Mouse (Mus musculus) lung, postnatal 14 days (tissue): ENCODE results near the gene Epha6.

Experiments used
- DNase-seq: peaks from one replicate; pipeline ENCODE4 v3.0.0; 2021

Epha6 gene

DNA sequence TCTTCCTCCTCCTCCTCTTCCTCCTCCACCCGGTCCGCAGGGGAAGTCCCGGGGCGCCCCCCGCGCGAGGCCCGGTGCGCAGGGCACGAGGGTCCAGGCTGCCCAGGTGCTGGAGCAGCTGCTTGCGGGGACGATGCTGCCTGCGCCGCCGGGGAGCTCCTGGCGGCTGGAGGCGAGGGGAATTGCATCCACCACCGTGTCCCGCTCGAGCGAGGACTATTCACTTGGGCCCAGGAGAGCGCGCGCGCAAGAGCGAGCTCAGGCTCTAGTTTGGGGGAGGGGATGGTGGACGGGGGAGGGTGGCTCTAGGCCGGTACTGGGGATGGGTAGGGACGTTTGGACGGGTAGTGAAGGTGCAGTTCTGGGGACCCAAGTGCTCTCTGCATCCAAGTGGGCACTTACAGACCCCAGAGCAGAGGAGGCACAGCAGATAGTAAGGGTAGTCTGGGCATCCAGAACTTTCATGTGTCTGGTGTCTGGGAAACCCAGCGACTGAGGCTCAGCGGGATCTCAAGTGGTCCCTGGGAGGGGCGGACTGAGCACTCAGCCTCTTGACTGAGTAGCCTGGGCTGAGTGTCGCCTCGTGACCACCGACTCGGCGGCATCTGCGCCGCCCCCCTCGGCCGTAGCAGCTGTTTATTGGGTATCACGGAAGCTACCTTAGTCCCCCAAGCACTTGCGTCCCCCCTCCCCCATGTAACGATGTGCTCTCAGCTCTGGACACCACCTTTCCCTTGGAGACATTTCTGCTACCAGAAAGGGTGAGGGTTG, at the start of gene Epha6:
TSS of gene Epha6 (minus strand) at position 471 of the 771 bp plus-strand sequence.
- no peak for DNase-seq

DNA sequence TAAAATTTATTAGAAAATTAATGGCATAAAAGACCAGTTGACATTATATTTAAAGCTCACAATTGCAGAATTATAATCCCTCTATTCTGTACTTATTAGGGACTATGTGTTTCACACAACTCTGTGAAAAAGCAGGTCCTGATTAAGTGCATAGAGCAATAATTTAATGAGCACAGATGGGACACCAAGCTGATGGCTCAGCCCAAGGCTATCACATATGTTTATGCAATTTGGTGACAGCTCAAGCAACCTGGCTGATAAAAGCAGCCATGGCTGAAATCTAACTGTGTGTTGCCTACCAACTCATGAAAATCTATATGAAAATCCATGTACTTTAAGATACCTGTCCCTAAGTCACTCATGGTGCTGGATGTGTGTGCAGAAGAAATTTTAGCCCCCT, 46.4 kb upstream of the Epha6 start:
- no peak for DNase-seq

DNA sequence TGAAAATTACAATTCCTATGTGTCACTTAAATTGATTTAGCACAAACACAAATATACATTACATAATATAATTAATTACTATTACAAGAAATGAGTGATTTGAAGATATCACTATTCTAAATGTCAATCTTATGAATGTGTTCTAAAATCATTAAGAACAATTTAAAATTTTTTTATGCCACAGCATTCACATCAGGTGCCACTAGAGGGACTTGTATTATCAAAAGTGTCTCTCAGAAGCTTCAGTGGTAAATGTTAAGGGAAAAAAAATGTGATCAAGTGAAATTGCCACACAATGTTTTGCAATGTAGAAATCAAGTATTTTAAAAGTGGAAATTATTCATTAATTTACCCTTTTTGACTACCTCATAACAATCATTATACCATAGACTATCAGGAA, 22.8 kb upstream of the Epha6 start:
- no peak for DNase-seq

DNA sequence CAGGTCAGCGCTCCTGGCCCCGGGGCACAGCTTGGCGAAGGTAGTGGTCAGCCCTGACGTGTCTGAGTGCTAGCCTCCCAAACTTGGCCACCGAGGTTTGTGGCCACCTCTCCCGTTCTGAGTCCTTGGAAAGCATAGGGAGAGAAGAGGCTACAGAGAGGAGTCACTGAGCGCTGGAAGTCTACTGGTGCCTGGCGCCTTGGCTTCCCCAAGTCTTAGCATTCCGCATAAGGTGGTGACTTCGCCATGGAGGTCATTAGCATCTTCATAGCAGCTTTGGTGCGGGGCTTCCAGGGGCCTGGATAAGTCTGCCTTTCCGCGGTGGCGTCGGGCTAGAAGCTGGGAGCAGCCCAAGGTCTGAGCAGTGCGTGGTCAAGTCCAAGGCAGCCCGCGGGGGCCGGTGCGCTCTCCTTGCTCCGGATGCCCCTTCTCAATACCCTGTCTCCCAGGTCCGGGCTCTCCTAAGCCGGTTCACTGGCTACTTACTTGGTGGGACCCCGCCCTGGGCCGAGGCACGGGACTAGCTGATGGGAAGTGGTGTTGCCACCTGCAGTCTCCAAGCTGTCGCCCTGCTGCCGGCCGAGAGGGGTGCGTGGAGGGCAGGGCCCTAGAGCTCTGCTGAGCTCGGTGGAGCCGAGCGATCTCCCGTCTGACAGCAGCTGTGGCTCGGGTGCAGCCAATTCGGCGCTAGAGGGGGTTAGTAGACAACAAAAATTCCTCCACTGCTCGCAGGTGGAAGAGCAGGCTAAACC, 677 bp upstream of the Epha6 start:
- no peak for DNase-seq

DNA sequence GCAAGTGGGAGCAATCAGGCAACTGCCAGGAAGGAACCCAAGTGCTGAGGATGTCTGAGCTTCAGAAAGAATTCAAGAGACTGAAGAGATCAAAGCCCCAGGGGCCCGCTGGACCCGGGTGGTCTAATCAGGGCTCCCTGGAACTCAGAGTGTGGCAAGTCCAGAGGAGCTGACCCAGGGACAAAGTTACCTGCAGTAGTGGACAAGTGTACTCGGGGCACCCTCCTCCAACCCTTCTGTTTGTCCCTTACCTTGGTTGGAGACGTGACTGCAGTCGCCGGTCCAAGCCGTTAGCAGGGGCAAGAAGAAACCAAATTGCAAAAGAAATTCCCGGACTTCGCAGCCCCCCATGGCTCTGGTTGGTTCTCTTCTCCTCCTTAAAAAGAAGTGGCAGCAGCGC, 718 bp downstream of the Epha6 start:
- DNase-seq, result no peak

DNA sequence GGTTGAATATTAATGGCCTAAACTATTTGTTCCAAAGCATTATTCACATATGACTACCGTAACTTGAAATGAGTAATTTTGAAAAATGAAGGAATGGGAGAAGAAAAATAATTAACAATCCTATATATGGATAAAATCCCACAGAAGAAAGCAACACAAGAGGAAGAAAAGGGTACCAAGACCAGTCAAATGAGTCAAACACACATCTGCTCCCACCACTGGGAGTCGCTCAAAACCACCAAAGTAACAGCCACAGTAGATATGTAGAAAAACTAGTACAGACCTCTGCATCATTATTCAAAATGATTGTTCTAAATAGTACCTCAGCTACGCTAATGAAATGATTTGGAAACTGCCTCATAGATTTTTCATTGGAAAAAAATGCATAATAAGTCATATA, 20.0 kb downstream of the Epha6 start:
- no peak for DNase-seq

DNA sequence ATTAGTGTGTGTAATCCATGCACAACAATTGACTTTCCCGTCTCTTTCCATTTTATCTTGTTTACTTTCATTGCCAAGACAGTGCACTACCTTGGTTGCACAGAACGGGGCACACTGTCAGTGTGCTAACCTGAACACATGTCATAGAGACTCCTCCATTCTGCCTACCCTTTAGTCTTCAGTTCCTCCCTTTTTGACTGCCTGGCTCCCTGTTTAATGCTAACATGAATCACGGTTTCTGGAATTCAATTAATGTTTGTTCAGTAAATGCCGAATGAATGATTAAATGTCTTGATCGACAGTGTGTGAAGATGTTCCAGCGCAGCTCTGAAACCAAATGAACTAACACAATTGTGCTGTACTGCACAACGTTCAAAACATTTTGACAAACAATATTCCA, 20.6 kb downstream of the Epha6 start:
- no peak for DNase-seq

DNA sequence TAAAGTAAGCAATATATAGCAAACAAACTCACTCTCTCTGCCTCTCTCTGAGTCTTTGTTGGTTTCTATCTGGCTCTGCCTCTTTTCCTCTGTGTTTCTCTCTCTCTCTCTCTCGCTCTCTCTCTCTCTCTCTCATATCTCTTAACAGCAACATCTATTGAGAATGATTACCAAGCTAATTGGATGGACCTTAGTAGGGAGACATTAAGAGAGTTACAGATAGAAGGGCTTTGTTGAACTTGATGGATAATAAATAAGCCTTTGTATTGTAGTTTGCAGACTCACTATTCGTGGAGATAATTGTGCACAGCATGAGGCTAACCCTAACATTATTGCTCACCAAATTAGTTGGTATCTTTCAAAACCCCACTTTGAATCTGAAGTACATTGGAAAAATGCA, 34.8 kb downstream of the Epha6 start:
- DNase-seq, result no peak

DNA sequence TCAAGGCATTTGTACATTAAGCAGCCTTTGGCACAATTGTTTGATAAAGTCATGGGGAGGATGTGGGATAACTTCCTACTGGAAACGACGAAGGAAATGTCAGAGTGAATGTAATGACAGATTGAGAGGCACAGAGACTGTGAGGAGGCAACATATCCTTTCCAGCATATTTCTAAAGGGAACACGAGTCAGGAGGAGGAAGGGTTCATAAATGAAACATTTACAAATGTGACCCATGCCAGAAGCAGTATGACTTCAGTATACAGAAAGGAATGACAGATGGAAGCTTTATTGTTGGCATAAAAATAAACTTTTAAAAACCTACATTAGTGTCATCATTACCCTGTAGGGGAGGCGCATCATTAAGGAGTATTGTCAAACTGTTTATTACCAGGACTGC, 60.9 kb downstream of the Epha6 start:
- DNase-seq, result no peak

DNA sequence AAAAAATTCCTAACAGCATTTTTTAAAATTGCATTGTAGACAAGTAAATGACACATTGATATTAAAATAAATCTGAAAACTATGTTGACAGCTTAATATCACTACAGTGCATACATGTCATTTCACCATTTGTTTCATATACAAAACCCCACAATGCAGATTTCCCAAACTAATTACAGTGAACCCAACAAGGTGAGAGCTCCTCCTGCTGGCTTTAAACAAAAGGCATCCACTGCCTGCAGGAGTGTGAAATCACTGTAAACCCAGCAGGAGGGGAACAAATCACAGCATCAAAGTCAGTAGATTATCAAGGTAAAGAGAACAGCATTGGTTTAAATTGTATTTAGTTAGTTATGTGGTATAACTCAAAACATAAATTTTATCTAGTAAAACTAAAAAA, 67.1 kb downstream of the Epha6 start:
- DNase-seq, result no peak

DNA sequence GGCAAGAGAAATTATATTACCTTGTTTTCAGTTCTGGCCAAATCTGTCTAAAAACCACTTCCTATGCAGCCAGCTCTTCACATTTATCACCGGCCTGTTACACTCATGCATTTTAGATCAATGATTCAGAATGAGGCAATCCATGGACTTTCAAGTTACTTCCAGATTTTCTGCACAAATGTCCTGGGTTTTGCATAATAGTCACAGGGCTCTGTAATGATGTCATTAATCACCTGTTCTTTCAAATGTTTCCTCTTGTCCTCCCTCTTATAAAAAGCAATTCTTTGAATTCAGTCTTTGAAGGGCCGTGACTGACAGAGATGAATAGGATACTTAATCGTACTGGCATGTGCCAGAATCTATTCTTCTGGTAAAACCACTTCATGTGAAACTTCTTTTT, 95.6 kb downstream of the Epha6 start:
- DNase-seq, result no peak

DNA sequence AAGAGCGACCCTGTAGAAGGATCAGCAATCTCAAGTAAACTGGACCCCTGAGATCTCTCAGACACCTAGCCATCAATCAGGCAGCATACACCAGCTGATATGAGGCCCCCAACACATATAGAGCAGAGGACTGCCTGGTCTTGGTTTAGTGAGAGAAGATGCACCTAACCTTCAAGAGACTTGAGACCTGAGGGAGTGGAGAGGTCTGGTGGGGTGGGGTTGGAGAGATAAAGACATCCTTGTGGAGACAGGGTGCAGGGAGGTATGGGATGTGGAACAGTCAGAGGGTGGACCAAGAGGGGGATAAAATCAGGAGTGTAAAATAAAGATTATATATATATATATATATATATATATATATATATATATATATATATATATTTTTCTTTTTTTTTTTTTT, 105.8 kb downstream of the Epha6 start:
- no peak for DNase-seq

DNA sequence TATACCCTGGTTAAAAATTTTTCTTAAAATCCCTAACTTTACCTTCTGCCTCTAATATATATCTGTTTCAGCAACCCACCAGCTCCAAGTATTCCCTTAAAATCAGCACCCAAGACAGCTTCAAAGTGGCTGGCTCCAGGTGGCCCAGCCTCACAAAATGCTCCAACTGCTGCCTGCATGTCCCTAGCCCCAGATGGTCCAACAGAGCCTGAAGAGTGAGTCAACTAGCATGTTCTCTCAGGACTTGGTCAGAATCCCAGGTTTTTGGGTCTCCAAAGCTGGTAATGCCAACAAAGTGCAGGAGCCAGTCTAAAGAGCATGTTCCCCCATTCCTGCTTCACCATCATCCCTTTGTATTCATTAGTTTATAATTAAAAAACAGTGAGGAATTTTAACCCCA, 129.6 kb downstream of the Epha6 start:
- DNase-seq, result no peak

DNA sequence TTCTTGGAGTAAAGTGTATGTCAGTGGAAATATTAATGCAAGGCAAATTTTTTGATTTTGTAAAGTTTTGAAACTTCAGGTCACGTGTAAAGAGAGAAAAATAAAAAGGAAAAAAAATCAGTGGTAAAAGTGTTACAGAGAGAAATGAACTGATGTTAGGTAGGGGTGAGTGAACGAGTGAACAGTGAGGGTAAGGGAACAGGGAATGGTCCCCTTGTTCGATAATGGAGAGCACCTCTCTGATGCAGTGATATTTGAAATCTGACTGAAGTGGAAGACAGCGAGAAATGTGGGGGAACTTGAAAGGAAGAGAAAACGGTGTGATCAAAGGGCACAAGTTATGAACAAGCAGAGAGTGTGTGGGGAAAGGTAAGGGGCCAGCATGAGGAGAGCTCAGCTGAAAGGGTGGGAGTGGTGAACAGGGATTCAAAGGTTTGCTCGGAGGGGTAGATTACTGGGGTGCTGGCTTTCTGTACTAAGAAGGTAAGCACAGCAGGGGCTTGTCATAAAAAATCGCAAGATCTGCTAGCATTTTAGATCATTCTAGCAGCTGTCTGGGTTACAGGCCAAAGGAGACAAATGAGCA, 137.0 kb downstream of the Epha6 start:
- no peak for DNase-seq

DNA sequence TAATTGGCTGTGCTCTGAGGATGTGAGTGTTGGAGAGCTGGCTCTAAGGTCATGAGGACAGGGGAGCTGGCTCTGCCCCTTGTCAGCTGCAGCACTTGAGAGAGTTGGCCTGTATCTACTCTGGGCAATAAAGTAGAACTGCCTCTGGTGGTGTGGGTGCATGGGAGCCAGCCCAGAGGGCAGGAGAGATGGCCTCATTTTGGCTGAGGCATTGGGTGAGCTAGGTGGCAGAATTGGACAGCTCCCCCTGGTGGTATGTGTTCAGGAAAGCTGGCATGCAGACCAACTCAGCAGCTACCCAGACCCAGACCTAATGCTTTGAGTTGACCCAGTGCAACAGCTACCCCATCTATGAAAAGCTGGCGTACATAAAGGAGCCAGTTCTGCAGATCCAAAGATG, 170.0 kb downstream of the Epha6 start:
- DNase-seq, result no peak

DNA sequence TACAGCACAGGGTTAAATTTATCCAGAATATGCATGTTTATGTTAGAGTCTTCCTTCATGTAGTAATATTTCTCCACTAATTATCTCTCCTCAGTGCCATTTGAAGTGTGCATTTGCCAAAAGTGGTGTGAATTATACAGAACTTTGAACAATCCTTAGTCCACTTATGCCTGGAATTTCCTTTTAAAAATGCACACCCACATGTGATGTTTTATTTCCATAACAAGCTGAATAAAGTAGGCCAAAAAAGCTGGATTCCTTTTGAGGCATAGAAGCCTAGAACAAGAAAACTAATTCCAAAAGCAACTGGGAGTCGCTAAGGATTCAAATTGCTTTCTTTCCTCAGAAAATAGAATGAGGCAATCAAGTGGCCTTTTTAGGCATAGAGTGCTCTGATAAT, 171.1 kb downstream of the Epha6 start:
- DNase-seq, result no peak

DNA sequence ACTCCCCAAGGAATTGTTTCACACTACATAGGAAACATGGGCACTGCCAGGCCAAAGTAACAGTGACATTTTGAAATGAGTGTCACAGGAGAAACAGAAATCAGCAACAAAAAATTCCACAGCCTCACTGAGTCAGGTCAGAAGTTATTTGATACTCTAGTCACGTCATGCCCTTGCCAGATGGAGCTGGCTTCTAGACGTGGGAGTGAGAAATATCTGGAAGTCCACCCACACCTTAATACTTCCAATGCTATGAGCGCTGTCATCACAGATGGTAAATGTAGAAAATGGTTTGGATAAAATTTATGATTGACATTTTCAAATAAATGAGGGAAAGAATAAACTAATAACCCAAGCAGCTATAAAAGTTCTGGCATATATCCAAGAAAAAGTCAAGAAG, 210.0 kb downstream of the Epha6 start:
- no peak for DNase-seq

DNA sequence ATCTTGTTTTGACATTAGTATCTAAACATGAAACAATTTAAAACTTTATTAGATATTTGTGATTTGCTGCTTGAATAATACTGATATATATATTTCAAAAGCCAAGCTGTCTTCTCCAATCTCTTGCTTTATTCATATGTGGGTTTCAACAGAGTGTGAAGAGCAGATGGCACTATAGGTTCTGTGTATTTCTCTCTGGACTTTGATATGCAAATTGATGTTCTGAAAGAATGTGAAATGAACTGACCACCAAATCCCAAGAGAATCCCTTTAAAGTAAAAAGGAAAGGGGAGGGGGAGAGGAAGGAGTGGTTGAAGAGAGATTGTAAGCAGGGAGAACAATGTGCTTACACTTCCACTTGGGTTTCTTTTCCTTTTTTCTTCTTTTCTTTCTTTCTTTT, 212.4 kb downstream of the Epha6 start:
- DNase-seq, result no peak

DNA sequence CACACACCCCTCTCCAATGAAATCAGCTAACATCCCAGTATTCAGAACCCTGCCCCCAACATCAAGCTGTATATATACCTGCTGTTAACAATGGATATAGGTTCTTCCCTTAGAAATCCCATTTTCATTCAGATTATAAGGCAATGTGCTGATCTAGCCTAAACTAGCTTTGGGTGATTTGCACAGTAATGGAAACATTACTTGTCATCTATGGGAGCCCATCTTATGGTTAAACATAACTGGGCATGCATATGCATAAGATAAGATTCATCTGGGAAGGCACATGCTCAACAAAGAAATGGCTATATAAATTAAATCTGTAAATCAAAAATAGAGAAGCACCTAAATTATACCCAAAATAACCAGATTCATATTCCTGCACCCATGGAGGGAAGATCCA, 230.2 kb downstream of the Epha6 start:
- no peak for DNase-seq

DNA sequence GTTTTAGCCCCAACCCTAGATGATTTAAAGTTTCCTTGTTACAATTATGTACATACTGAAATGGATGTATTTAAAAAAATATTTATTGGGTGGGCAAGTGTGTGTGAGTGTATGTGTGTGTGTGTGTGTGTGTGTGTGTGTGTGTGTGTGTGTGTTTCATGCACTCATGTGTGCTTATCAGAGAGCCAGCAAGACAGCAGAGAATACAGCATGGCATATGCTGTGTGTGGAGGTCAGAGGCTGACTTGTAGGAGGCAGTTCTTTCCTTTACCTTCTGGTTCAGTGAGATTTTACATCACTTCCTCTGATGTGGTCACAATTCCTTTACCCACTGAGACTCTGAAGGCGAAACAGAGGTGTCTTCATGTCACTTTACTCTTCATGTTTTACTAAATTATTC, 321.4 kb downstream of the Epha6 start:
- DNase-seq, result no peak

DNA sequence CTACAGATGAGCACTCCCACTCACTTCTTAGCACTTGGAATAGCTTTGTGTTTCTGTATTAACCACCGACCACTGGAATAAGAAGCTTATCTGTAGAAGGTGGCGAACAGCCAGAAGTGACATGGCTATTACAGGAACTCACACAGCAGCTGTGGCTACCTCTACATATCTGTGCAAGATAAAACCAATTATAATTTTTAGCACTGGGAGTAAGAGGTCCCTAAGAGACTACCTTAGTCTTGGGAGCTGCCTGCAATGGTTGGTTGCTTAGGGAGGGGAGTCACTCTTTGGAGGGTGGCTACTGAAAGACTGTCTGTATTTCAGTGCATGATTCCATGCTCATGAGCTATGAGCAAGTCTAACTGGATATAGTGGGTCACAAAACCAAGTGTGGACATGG, 331.2 kb downstream of the Epha6 start:
- DNase-seq, result no peak

DNA sequence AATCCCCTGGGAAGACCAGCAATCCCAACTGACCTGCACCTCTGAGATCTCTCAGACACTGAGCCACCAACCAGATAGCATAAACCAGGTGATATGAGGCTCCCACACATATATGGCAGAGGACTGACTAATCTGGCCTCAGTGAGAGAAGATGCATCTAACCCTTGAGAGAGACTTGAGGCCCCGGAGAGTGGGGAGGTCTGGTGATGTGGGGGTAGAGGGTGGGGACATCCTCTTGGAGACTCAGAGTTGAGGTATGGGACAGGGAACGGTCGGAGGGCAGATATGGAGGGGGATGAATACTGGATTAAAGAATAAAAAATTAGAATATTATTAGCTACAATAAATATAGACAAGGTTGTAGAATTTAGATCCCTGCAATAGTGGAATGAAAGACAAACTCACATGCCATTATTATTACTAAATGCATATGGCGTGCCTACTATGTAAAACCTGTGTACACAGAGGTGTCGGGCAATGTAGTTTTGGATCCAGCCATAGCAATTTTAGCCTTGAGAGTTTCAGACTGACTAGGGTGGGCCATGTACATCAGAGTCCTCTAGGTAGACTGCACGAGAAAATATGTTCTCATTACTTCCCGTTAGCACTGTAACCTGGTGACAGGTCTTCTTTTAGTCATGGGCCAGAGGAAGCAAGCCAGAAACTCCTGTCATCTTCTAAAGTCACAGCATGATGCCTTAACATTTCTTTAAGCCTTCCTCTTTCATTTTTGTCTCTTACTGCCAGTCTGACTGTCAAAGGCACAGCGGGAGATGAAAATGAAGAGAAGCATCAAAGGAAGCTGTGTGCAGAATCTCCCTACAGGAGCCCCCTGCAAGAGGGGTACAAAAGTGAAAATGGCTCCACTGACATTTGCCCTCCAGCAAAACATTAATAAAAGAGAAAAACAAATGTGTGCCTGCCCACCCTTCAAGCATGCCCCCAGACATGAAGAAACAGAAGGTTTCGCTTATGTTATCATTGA, 338.7 kb downstream of the Epha6 start:
- DNase-seq, result no peak
